Mouse (Mus musculus): ENCODE measurements around the gene Slco2a1. TPM values are rescaled to one million over a fixed set of nuclear protein-coding genes. Genes with fewer than 3 reads are reported as not detected.
A peak's percentile ranks its signal among the peaks of the same experiment; 100 is the strongest.
"Not testable (repeated sequence)": the region's sequence is repeated elsewhere in the genome, so short reads cannot be mapped to it uniquely, and the experiment has no call there.

Slco2a1 gene
- polyA plus RNA-seq, 1 experiment from 2014 or later: 1.7 TPM

GRCm38 (mm10) chr9:103091039-103091883 is 102.7 kb downstream of the Slco2a1 start:
- 0 out of 2 replicates have a peak, but pooled peaks cover 4% of the 10 kb centered on the region for H3K27me3 ChIP-seq (replicated peaks)
- ATAC-seq: no peak
- H3K36me3 ChIP-seq: no peaks in the 10 kb centered on the region
- H3K4me2 ChIP-seq: no peak overlapping the region
- no peaks in the 10 kb centered on the region for H3K9me3 ChIP-seq (replicated peaks)
- no peak overlapping the region for H3K27ac ChIP-seq
- no peak overlapping the region for H3K9ac ChIP-seq
- no peak overlapping the region for H3K4me3 ChIP-seq
- peaks cover 32% of the 10 kb centered on the region for H3K4me1 ChIP-seq
- WGBS (ENCODE audit: insufficient replicate concordance): 66% methylated on average over 16 of the region's 16 CpGs

- Histone ChIP-seq H3K36me3 (no peaks in the 10 kb centered on the region), H3K4me3 (peak overlapping the region; percentile 43), H3K9me3 (replicated peaks) (no peaks in the 10 kb centered on the region), H3K27me3 (replicated peaks) (no peaks in the 10 kb centered on the region), H3K4me2 (peak overlapping the region; percentile 66), H3K4me1 (peaks cover 32% of the 10 kb centered on the region), H3K27ac (no peak overlapping the region), H3K9ac (peak overlapping the region; percentile 28; the same call in 1 of the 2 replicates)
- 1% methylated on average over 19 of the region's 19 CpGs for WGBS (ENCODE audit: insufficient replicate concordance)
- ATAC-seq: peak; percentile 72
Observed at GRCm38 (mm10) chr9:103092248-103092647, 103.7 kb downstream of the Slco2a1 start.

- H3K27ac ChIP-seq: no peak overlapping the region
- no peak overlapping the region for H3K4me2 ChIP-seq
- H3K27me3 ChIP-seq (replicated peaks): no peaks in the 10 kb centered on the region
- WGBS (ENCODE audit: insufficient replicate concordance): 72% methylated on average over 3 of the region's 3 CpGs
- no peak overlapping the region for H3K4me3 ChIP-seq
- H3K9ac ChIP-seq: no peak overlapping the region
- no peak for ATAC-seq
- H3K4me1 ChIP-seq: peaks cover 32% of the 10 kb centered on the region
- no peaks in the 10 kb centered on the region for H3K9me3 ChIP-seq (replicated peaks)
- no peaks in the 10 kb centered on the region for H3K36me3 ChIP-seq
Observed at GRCm38 (mm10) chr9:103093681-103094080, 105.2 kb downstream of the Slco2a1 start.

GRCm38 (mm10) chr9:103108341-103108798 is 119.9 kb downstream of the Slco2a1 start:
- Histone ChIP-seq H3K4me1 (peaks cover 28% of the 10 kb centered on the region), H3K4me2 (peak overlapping the region; percentile 61), H3K4me3 (peak overlapping the region; percentile 63), H3K27me3 (replicated peaks) (peaks cover 52% of the 10 kb centered on the region)
- 12% methylated on average over 9 of the region's 14 CpGs for WGBS (ENCODE audit: insufficient replicate concordance)
- H3K9me3 ChIP-seq (replicated peaks); H3K36me3 ChIP-seq; H3K9ac ChIP-seq; H3K27ac ChIP-seq: not testable (repeated sequence)
- peak; percentile 68 for ATAC-seq

- Histone ChIP-seq H3K9me3 (replicated peaks) (no peaks in the 10 kb centered on the region), H3K27ac (no peak overlapping the region), H3K4me3 (peak overlapping the region; percentile 63), H3K4me1 (peaks cover 28% of the 10 kb centered on the region), H3K9ac (peak overlapping the region; percentile 67), H3K4me2 (peak overlapping the region; percentile 73), H3K36me3 (no peaks in the 10 kb centered on the region), H3K27me3 (replicated peaks) (peaks cover 60% of the 10 kb centered on the region)
- 25% methylated on average over 18 of the region's 18 CpGs for WGBS (ENCODE audit: insufficient replicate concordance)
- no peak for ATAC-seq
Observed at GRCm38 (mm10) chr9:103108943-103109670, 120.6 kb downstream of the Slco2a1 start.

GRCm38 (mm10) chr9:103109911-103110310 is 121.4 kb downstream of the Slco2a1 start:
- H3K9ac ChIP-seq: no peak overlapping the region
- ATAC-seq: no peak
- H3K4me3 ChIP-seq: peak overlapping the region; percentile 63; the same call in 1 of the 2 replicates
- H3K36me3 ChIP-seq: no peaks in the 10 kb centered on the region
- H3K4me2 ChIP-seq: peak overlapping the region; percentile 73
- H3K4me1 ChIP-seq: peaks cover 28% of the 10 kb centered on the region
- no peaks in the 10 kb centered on the region for H3K9me3 ChIP-seq (replicated peaks)
- peaks cover 68% of the 10 kb centered on the region for H3K27me3 ChIP-seq (replicated peaks)
- H3K27ac ChIP-seq: no peak overlapping the region
- 44% methylated on average over 2 of the region's 2 CpGs for WGBS (ENCODE audit: insufficient replicate concordance)

- Histone ChIP-seq H3K27ac (no peak overlapping the region), H3K4me3 (peak overlapping the region; percentile 59), H3K27me3 (replicated peaks) (peaks cover 75% of the 10 kb centered on the region), H3K9ac (peak overlapping the region; percentile 22; the same call in 1 of the 2 replicates), H3K4me2 (peak overlapping the region; percentile 78), H3K36me3 (no peaks in the 10 kb centered on the region), H3K9me3 (replicated peaks) (no peaks in the 10 kb centered on the region), H3K4me1 (peaks cover 28% of the 10 kb centered on the region)
- 18% methylated on average over 18 of the region's 18 CpGs for WGBS (ENCODE audit: insufficient replicate concordance)
- no peak for ATAC-seq
Observed at GRCm38 (mm10) chr9:103110727-103111501, 122.4 kb downstream of the Slco2a1 start.

- Histone ChIP-seq H3K27ac (no peak within 1 kb of the TSS), H3K27me3 (replicated peaks) (peaks cover 69% of the 10 kb centered on the region)
- ATAC-seq: peak; percentile 6; the same call in 1 of the 2 replicates
Observed at GRCm38 (mm10) chr9:103111621-103112470, 123.3 kb downstream of the Slco2a1 start, which contains the start of gene Rab6b. TSS of gene Rab6b (plus strand) at chr9:103111787.

GRCm38 (mm10) chr9:103112471-103113271 is 124.2 kb downstream of the Slco2a1 start:
- no peak overlapping the region for H3K9ac ChIP-seq
- no peaks in the 10 kb centered on the region for H3K36me3 ChIP-seq
- H3K9me3 ChIP-seq (replicated peaks): no peaks in the 10 kb centered on the region
- H3K4me3 ChIP-seq: peak overlapping the region; percentile 59
- peak overlapping the region; percentile 78 for H3K4me2 ChIP-seq
- peaks cover 28% of the 10 kb centered on the region for H3K4me1 ChIP-seq
- peaks cover 65% of the 10 kb centered on the region for H3K27me3 ChIP-seq (replicated peaks)
- WGBS (ENCODE audit: insufficient replicate concordance): 5% methylated on average over 35 of the region's 35 CpGs
- ATAC-seq: 0 out of 2 replicates have a peak, but pooled peaks have one; percentile 13
- no peak overlapping the region for H3K27ac ChIP-seq

More at GRCm38 (mm10) chr9:103111621-103112470, 123.3 kb downstream of the Slco2a1 start, which contains the start of gene Rab6b:
- Histone ChIP-seq H3K4me1 (peaks cover 28% of the 10 kb centered on the region), H3K4me3 (peak within 1 kb of the TSS; percentile 59), H3K9ac (peak within 1 kb of the TSS; percentile 22), H3K36me3 (no peaks in the 10 kb centered on the region), H3K9me3 (replicated peaks) (no peaks in the 10 kb centered on the region), H3K4me2 (peak within 1 kb of the TSS; percentile 78)
- under 1% methylated on average over 69 of the region's 81 CpGs for WGBS (ENCODE audit: insufficient replicate concordance)

- Histone ChIP-seq H3K27ac (no peak overlapping the region), H3K9ac (no peak overlapping the region), H3K36me3 (no peaks in the 10 kb centered on the region), H3K27me3 (replicated peaks) (peaks cover 65% of the 10 kb centered on the region), H3K4me3 (no peak overlapping the region), H3K9me3 (replicated peaks) (no peaks in the 10 kb centered on the region), H3K4me1 (peaks cover 28% of the 10 kb centered on the region), H3K4me2 (no peak overlapping the region)
- 45% methylated on average over 10 of the region's 11 CpGs for WGBS (ENCODE audit: insufficient replicate concordance)
- no peak for ATAC-seq
Observed at GRCm38 (mm10) chr9:103113351-103113750, 124.8 kb downstream of the Slco2a1 start.
